Mouse (Mus musculus): ENCODE results near the gene Lrp5.
A peak's percentile ranks its signal among the peaks of the same experiment; 100 is the strongest.
"Not testable (repeated sequence)": the region's sequence is repeated elsewhere in the genome, so short reads cannot be mapped to it uniquely, and the experiment has no call there.

Gene Lrp5

DNA sequence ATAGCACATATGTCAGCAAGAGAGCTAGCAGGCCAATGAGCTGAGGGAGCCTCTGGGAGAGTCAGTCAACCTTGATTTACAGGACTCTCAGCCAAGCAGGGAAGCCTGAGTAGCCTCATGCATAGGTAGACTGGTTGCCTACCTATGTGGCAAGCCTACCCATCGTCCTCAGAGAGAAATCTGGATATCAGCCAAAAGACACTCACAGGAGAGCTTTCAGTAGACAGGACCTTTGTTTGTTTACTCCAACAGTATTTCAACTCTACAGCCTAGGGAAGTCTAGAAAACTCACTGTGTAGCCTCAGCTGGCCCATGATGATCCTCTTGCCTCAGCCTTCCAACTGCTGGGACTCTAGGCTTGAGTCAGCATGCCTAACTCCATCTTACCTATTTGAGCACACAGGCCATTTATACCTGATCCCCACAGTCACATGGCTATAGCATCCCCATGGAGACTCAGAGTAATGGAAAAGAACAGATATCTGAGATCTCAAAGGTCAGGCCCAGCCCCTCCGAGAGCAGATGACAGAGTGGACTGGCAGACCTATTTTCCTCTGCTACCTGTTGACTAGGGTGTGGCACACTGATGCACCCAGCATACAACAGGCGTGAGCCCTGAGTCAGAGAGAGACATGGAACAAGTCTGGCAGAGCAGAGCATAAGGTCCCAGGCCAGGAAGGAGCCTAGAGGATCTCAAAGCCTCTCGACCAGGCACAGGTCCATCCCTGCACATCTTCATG is 73.7 kb downstream of the Lrp5 start:
- DNase-seq (ENCODE audit: low spot score in 2 of 2) = no peak

DNA sequence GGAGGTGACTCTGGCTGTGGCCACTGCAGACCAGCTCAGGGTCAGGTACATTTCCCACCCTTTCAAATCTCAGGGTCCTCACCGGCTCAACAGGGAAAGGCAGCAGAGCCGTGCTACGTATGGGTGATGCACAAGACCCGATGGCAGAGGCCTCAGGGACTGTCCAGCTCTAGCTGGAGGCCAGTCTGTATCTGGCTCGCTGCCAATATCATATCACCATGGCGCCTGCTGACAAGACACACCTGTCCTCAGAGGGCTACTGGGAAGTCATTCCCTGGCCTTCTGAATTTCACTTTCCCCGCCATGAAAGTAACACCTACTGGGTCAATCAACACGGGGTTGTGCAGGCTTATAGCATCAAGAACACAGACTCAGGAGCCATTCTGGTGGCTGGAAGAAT is 74.6 kb downstream of the Lrp5 start:
- DNase-seq (ENCODE audit: low spot score in 2 of 2) = no peak

DNA sequence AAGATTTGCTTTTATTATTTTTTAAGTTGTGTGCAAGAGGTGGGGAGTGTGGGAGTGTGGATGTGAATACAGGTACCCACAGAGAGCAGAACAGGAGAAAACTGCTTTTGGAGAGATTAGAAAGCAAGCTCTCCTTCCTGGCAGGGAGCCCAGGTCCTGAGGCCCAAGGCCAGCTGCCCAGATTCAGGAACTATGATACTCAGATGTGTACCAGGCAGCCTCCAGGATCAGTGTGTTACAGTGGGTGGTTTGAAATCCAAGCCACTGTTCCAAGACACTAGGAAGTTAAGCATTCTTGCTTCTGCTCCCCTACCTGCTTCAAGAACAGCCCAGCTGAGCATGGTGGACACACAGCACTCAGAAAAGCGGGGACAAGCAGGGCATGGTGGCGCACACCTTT is 75.5 kb downstream of the Lrp5 start:
- no peak for DNase-seq (ENCODE audit: low spot score in 2 of 2)

DNA sequence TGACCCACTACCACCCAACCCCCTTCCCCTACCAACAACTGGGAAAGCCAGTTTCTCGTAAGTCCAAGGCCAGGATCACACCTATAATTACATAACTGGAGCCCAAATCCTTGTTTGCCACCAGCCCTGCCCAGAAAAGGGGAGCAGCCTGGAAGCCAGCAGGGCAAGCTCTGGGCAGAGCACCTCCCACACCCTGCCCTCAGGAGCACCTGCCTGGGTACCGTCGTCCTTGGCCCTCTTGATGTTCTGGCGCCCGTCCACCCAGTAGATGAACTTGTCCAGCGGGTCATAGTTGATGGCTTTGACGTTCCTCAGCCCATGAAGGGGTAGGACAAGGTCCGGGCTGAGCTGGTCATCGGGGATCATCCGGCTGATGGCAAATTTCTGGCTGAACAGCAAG is 76.5 kb downstream of the Lrp5 start:
- no peak for DNase-seq (ENCODE audit: low spot score in 2 of 2)

DNA sequence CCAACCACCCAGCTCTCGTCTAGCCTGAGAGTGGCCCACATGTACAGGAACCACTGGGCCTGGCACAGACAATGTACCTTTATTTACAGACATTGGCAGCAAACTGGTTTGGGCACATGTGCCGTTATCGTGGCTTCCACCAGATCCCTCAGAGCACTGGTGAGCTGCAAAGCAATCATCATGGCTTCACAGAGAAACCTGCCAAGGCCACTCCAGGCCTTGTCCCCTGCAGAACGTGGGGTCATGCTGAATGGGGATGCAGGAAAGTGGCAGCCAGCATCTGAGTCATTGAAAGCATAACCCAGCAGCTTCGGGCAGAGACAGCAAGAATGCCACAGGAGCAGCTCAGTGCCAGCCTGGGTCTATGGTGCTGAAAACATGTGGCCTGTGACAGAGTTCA is 92.0 kb downstream of the Lrp5 start:
- no peak for DNase-seq (ENCODE audit: low spot score in 2 of 2)

DNA sequence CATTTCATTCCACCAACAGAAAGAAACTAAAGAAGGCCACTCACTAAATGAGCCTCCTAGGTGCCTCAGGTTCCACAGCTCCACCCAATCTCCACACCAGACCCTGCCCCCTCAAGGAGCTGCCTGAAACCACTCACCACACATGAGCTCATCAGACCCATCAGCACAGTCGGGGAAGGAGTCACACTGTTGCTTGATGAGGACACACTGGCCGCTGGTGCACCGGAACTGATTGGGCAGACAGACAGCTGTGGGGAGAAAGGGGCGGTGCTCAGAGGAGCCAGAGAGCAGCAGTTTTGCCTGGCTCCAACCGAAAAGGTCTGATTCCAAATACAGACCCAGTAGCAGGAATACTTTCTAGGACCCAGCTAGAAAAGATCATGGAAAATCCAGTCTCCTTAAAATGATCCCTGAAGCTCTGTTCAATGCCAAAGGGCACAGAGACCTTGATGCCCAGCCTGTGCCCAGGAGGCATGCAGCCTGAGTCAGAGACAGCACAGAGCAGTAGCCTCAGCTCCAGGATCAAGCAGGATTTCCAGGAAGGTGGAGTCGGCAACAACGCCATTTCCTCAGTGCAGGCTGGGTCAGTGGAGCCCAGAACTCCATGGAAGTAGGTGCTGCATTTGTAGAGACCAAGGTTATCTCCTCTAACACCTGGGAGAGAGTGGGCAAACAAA is 92.8 kb downstream of the Lrp5 start:
- no peak for DNase-seq (ENCODE audit: low spot score in 2 of 2)

DNA sequence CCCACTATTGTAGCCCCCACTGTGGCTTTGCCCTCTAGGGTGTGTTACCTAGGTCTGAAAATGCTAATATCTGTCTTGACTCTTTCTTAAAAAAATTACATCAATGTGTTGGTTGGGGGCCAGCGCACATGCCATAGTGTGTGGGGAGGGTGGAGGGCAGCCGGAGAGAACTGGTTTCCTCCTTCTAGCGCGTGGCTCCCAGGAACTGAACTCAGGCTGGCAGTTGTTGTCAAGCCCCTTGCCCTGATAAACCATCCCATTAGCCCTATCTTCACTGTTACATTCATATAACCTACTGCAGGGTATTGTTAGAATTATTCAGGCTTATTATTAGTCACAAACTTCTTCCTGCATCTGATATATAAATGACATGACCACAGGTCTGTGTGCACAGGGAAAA is 96.4 kb downstream of the Lrp5 start:
- no peak for DNase-seq (ENCODE audit: low spot score in 2 of 2)

DNA sequence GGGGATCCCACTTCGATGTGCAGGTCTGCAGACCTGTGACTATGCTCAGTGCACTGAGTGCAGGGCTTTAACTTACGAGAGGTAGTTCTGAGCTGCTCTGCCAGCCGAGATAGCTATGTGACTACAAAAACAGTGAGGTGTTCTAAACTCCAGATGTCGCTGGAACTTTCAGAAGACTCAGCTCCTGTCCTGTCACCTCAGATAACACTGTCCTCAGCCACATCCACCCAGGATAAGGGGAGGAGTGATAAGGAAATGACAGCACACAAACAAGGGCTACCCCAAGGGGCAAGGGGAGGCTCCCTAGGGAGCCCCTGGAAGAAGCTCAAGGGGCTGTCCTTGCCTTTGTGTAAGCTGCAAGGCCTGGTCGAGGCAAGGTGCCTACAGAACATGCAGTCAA is 96.8 kb downstream of the Lrp5 start:
- DNase-seq (ENCODE audit: low spot score in 2 of 2) = no peak

DNA sequence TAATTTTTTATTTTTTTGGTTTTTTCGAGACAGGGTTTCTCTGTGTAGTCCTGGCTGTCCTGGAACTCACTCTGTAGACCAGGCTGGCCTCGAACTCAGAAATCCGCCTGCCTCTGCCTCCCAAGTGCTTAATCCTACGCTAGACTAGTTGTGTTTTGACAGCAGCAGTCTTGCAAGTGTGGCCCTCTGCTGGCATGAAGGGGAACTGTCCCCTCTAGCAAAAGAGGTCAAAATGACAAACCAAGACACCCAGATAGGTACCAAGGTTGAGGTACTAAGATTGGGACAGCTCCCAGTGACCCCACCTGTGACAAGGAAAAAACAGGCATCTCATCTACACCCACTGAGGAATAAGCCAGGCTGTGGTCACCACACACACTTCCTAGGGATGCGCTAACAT is 98.6 kb downstream of the Lrp5 start:
- DNase-seq (ENCODE audit: low spot score in 2 of 2) = not testable (repeated sequence)

DNA sequence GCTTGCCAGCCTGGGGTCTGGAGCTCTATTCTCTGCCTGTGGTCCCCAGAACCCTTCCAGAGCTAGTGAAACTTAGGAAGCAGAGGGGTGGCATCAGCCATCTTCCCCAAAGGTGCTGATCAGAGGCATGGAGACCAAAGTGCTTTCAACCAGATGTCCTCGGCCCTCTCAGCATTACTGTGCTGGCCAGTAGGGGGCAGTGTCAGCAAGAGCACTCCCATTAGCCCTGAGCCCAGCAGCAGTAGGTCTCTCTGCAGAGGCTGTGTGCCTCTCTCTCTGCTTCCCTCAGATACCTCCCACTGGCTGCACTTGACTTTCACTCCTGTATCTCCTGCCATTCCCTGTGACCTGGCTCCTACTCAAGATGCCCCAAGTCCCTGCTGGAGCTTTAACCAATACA is 99.8 kb downstream of the Lrp5 start:
- DNase-seq (ENCODE audit: low spot score in 2 of 2) = peak; percentile 48 to 68

DNA sequence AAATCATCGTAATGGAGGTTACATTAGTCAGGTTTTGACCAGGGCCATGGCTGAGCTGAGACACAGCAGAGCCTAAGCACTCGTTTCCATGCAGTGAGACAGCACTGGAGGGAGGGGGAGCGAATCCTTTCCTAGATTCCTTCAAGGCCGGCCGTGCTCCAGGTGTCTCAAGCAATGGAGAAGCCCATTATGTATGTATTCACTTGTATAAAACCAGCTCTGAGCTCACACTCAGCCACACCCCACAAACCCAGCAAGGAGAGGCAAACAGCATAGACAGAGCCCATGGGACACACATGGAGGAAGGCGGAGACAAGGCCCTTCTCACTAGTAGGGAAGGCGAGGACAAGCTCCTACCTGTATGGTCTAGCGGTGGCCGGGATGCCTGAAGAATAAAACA is 100.3 kb downstream of the Lrp5 start:
- DNase-seq (ENCODE audit: low spot score in 2 of 2) = no peak

DNA sequence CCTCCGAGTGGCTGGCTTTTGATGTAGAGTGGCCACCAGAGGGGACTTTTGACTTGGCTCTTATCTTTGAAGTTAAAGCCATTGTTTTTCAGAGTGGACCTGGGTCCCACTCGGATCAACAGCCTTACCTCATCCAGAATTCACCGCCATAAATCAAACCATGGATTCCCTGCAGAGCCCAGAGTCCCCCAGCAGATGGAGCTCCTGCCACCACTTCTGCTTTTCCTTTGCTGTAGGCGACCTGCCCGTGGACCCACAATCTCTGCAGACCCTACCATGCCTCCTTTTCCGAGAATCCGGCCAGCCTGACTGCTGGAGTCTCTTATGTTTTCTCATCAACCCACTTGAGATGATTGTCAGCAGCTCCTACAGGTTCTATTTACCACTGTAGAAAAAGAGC is 105.0 kb downstream of the Lrp5 start:
- peak; percentile 79 to 85 for DNase-seq (ENCODE audit: low spot score in 2 of 2)

DNA sequence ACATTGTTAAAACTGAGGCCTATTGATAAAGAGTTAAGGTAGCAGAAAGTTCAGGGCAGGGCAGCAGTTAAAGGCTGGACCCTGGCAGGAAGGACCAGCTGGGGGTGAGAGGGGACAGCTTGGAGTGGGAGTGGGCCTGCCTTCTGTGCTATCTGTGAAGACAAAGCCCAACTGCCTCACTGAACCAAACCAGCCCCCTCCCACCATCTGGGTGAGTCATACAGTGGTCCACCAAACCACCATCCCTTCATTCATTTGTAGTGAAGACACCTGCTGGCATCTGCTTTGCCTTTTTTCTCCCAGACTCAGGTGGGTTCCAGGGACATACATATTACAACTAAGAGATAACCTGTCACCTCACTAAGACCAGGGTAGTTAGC is 108.5 kb downstream of the Lrp5 start:
- no peak for DNase-seq (ENCODE audit: low spot score in 2 of 2)

DNA sequence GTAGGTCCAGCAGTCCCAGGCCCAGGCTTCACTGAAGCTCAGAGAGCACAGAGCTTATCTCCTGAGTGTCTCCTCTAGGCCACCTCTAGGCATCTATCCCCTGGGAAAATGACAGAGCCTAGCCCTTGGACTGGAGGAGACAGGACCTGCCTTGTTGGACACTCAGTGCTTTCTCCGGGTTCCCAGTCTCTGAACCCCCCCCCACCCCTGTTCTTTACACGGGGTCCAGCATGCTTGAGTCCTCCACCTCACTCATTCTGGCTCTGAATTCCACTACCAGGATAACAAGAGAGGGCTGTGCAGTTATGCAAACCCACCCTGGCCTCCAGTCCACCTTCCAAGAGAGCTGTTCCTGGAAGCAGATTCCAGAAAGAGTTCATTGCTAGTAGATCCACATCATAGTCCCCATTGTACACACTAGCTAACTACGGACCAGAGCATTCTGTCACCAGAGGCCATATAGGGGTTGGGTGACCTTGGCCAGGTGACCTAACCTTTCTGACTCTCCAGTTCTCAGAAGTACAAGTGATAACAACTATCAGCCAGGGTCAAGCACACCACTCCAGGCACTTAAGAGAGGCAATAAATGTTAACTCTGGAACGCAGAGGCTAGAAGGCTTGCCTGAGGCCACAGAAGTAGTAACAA is 109.0 kb downstream of the Lrp5 start:
- DNase-seq (ENCODE audit: low spot score in 2 of 2) = no peak

DNA sequence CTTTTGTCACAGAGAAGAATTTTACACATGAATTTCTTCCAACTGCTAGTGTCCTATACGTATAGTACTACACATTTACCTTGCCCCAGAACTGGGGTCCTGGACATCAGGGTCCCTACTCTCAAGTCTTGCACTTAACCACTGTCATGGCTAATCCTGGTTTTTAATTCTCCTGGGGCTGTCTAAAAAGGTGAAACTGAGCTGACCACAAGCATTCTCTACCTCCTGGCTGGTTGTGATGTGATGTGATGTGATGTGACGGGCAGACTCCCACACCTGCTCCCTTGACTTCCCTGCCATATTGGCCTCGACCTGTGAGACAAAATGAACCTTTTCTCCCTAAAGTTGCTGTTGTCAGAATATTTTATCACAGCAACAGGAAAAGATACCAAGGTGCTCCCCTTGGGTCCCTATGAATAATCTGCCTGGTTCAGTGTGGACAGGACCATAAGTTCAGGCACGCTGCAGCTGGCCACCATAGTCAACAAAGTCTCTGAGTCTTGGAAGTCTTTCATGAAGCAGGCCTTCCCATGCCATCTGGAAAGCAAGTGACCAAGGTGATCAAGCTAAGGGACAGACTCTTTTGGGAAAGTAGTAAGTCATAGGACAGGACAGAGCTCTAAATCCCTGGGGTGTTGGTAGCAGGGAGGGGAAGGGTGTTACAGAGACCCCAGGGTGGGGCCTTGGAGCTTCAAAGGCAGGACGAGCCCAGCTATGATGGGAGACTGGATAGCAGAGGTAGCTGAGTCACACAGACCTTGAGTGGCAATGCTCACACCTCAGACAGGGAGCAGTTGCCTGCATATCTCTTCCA is 109.7 kb downstream of the Lrp5 start:
- DNase-seq (ENCODE audit: low spot score in 2 of 2) = no peak

DNA sequence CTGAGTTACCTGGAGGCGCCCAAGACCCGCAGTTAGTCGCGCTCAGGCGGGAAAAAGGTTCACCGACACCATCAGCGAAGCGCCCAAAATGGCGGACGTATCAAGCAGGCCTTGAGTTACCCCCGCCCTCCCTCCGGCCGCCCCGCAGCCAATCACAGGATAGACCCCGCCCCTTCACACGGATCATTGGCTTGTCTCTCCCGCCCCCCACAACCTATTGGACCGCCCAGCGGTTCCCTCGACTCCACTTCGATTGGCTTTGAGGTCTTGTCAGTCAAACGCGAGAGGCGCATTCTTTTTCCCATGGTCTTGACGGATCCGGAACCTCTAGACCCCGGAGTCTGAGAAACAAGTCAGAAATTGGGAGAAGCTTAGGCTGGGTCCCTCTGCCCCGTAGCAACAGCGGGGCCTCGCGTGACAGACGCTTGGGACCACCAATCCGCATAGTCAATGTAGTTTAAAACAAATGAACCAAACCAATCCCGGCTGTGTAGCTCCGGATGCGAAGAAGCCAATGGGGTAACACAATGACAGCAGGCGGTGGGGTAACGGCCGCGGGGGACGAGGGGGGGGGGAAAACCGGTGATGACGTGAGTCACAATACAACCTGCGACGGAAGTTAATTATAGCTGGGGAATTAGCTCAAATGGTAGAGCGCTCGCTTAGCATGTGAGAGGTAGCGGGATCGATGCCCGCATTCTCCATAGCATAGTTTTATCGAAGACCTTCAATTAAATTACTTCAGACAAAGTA is 110.6 kb downstream of the Lrp5 start, which contains the start of gene Ppp6r3:
Gene Ppp6r3 (minus strand): TSS at position 118 of the 753 bp plus-strand sequence.
- DNase-seq (ENCODE audit: low spot score in 2 of 2) = peak; percentile 98

DNA sequence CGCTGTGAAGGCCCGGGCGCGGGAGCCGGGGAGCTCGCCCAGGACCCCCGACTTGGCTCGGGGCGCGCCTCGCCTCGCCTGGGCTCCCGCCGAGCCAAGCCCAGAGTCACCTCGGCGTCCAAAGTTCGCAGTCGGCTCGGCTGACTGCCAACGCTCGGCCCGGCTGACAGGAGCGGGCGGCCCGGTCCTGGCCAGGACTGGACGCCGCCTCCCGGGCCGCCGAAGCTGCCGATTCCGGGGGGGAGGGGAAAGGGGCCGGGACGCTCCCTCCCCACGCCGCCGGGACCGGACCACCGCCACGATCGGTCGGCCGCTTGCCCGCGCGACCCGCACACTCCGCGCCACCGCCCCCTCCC is 111.1 kb downstream of the Lrp5 start:
- no peak for DNase-seq (ENCODE audit: low spot score in 2 of 2)

DNA sequence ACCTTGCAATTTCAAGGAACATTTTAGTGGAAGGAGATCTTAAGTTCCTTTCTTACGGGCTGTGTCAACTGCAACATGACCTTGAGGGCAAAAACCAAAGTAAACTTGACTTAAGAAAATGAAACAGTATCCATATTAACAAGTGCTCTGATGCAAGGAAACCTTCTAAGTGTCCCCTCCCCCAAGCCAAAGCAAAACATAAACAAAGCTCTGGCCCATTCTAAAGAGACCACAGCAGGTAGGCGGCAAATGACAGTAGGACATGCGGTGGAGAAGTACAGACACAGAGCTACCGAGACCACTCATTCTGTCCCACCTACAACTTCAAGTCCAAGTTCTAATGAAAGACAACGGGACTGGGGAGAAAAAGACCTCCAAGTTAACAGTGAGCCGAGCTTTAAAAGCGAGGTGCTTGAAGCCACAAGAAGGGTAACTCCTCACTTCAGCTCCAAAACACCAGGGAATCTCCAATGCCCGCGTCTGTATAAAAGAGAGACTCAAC is 111.7 kb downstream of the Lrp5 start:
- no peak for DNase-seq (ENCODE audit: low spot score in 2 of 2)

DNA sequence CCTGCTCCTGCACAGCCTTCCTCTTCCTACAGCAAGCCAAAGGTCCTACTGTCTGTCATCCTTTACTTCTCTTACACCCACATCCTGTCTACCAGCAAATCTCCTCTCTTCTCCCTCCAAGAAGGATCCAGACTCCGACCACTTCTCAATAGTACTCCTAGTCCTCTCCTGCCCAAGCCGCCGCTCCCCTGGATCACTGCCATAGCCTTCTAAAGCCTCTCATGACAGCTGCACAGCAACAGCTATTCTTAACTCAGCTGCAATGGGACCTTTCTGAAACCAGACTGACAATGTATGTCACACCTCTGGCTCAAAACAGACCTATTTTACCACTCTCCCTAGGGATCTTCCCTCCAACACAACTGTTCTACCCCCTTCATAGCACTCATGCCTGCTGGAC is 122.1 kb downstream of the Lrp5 start:
- no peak for DNase-seq (ENCODE audit: low spot score in 2 of 2)

DNA sequence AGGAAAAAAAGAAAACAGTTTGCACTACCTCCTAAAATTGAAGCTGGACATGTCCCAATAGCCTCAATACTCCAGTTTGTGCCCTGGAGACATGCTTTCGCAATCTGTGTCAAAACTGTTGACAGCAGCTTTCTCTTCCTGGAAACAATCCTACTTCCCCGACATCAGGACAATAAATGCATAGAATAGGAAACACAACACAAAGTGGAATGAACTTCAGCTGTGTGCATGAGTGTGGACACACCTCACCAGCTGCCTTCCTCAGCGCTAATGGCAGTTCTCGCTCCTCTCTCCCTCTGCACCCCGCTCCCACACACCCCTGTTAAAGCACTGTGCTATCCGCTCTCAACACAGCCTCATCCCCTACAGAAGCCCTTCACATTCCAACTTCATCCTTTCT is 123.6 kb downstream of the Lrp5 start:
- DNase-seq (ENCODE audit: low spot score in 2 of 2) = no peak

DNA sequence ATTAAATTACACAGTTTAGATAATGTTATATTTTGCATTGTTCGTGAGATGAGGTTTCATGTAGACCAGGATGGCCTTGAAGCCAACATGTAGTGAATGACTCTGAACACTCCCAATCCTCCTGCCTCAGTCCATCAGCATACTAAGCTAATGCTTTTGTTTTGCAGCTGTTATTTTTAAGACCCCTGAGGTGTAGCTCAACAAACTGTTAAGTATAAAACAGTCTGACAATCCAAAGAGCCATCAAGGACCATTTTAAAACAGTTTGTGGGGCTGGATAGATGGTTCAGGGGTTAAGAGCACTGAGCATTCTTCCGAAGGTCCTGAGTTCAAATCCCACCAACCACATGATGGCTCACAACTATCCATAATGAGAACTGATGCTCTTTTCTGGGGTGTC is 124.1 kb downstream of the Lrp5 start:
- DNase-seq (ENCODE audit: low spot score in 2 of 2) = no peak

All from right cerebral cortex, adult 2 months (tissue).